Mouse (Mus musculus) midbrain, embryonic 14.5 days (tissue): ENCODE results near the gene S100a7a. TPM values are rescaled to one million over a fixed set of nuclear protein-coding genes. Genes with fewer than 3 reads are reported as not detected.

Experiments
- ATAC-seq: fragments of 200-750 bp; cut with Nextera tagmentation; 2 replicates; pipeline ENCODE4 v1.8.0; 2017; ENCODE audit warnings: moderate number of reproducible peaks, moderate library complexity; ENCODE audit not compliant: low FRiP score, low TSS enrichment
- DNase-seq: peaks from one replicate; pipeline ENCODE4 v3.0.0-alpha.2; 2015
- H3K27ac ChIP-seq: fragments of 300-500 bp; sonication (generic); replicated peaks from 2 replicates; pipeline ENCODE4 v1.5.1; 2014; ENCODE audit warnings: mild to moderate bottlenecking, low read depth, low read length, moderate library complexity
- H3K27me3 ChIP-seq: fragments of 300-500 bp; sonication (generic); 2 replicates; pipeline ENCODE4 v1.6.1; 2014; ENCODE audit warnings: low read length, control low read depth, mixed read lengths; ENCODE audit not compliant: control insufficient read depth, insufficient read depth
- H3K36me3 ChIP-seq: fragments of 300-500 bp; sonication (generic); 2 replicates; pipeline ENCODE4 v1.6.1; 2014; ENCODE audit warnings: low read length, control low read depth; ENCODE audit not compliant: control insufficient read depth, insufficient read depth
- H3K4me1 ChIP-seq: fragments of 300-500 bp; sonication (generic); 2 replicates; pipeline ENCODE4 v1.6.1; 2014; ENCODE audit warnings: mild to moderate bottlenecking, antibody characterized with exemption, low read length, control low read depth; ENCODE audit not compliant: control insufficient read depth, insufficient read depth
- H3K4me2 ChIP-seq: fragments of 300-500 bp; sonication (generic); 2 replicates; pipeline ENCODE4 v1.6.1; 2014; ENCODE audit warnings: mild to moderate bottlenecking, low read length, moderate library complexity
- H3K4me3 ChIP-seq: fragments of 300-500 bp; sonication (generic); replicated peaks from 2 replicates; pipeline ENCODE4 v1.5.1; 2014; ENCODE audit warnings: low read depth, low read length
- H3K9ac ChIP-seq: fragments of 300-500 bp; sonication (generic); replicated peaks from 2 replicates; pipeline ENCODE4 v1.6.1; 2014; ENCODE audit warnings: mild to moderate bottlenecking, low read length, moderate library complexity
- H3K9me3 ChIP-seq: fragments of 300-500 bp; sonication (generic); 2 replicates; pipeline ENCODE4 v1.6.1; 2016; ENCODE audit warnings: low read length, control low read depth, mixed read lengths; ENCODE audit not compliant: control insufficient read depth
- WGBS: fragments of 180-500 bp; shearing (Covaris S2); extraction: QIAGEN DNeasy Blood & Tissue Kit; methylation state at CpG from one replicate; pipeline ENCODE4 v1.1.7; 2014; 5-methylcytosine and 5-hydroxymethylcytosine counted together
- polyA plus RNA-seq: library from polyadenylated mRNA; unstranded; fragments of >200 nt; fragmentation: Nextera tagmentation; extraction: Ambion mirVana; gene quantifications from 2 replicates; pipeline ENCODE4 v1.2.1, GENCODE M21; 2014

Gene S100a7a
- polyA plus RNA-seq, 1 experiment from 2014 or later = not detected

GRCm38 (mm10) chr3:90621552-90621951 lies 32.3 kb upstream of the S100a7a start:
- Histone ChIP-seq H3K4me1 (peaks cover 13% of the 10 kb centered on the region), H3K27ac (no peak overlapping the region), H3K27me3 (no peaks in the 10 kb centered on the region), H3K4me2 (no peak overlapping the region), H3K9me3 (no peaks in the 10 kb centered on the region; the same call in 1 of the 2 replicates), H3K9ac (no peak overlapping the region), H3K36me3 (no peaks in the 10 kb centered on the region), H3K4me3 (no peak overlapping the region)
- ATAC-seq (no peak), DNase-seq (no peak)
- WGBS = 55% methylated on average over 7 of the region's 7 CpGs

DNA sequence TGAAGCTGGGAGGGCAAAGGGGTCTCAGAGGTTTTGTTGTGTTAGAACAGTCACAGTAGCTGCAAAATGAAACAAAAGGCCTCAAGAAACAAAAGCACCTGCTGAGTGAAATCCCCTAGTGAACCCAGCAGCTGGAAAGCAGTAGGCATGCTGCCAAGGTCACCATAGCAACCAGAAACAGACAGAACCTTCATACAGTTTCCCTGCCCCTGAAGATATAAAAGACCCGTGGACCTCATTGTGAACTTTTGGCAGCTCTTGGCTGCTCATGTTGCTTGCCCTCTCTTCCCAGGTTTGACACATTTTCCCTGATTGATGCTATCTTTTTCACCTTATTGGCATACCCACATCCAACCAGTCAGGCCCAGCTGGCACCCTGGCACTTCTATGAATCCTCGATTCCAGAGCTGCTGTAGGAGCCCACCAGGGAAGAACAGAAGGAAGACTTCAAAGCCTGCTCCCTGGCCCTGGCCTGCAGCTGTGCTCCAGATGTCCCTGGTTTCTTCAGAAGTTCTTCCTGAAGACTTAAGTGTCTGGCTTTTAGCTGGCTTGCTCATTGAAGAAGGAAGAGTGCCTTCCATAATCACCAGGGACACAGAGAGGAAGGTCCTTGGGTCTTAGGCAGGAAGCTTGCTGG lies 30.3 kb upstream of the S100a7a start:
- no peaks in the 10 kb centered on the region for H3K36me3 ChIP-seq
- H3K27ac ChIP-seq = peak overlapping the region; percentile 52; the same call in 1 of the 2 replicates
- WGBS = 6% methylated on average over 2 of the region's 2 CpGs
- DNase-seq = peak; percentile 81
- no peak overlapping the region for H3K9ac ChIP-seq
- ATAC-seq = peak; percentile 76; the same call in 1 of the 2 replicates
- no peaks in the 10 kb centered on the region for H3K27me3 ChIP-seq
- H3K4me3 ChIP-seq = no peak overlapping the region
- H3K4me1 ChIP-seq = peaks cover 13% of the 10 kb centered on the region
- no peaks in the 10 kb centered on the region for H3K9me3 ChIP-seq
- H3K4me2 ChIP-seq = no peak overlapping the region

DNA sequence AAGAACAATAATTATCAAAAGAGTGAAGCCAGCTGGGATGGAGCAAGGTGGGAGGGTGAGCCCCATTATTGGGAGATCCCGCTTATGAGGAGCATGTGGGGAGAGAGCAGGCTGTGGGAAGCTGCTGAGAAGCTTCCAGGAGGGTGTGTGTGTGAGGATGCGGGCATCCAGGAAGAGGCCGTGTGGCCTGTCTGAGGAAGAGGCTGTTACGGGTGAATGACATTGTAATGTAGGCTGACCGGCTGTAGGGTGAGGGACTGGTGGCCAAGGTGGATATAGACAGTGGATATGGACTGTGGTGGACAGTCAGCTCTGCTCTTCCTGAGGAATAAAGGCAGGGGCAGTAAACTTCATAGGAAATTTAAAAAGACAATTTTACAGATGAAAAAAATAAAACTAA lies 28.3 kb upstream of the S100a7a start:
- WGBS = 80% methylated on average over 5 of the region's 5 CpGs
- H3K9ac ChIP-seq = no peak overlapping the region
- H3K4me1 ChIP-seq = peaks cover 13% of the 10 kb centered on the region
- H3K9me3 ChIP-seq = no peaks in the 10 kb centered on the region
- H3K27me3 ChIP-seq = no peaks in the 10 kb centered on the region
- no peaks in the 10 kb centered on the region for H3K36me3 ChIP-seq
- H3K4me3 ChIP-seq = no peak overlapping the region
- ATAC-seq (no peak), DNase-seq (no peak)
- H3K4me2 ChIP-seq = no peak overlapping the region
- no peak overlapping the region for H3K27ac ChIP-seq

- no peaks in the 10 kb centered on the region for H3K9me3 ChIP-seq
- DNase-seq = no peak
- ATAC-seq = no peak
- H3K9ac ChIP-seq = no peak overlapping the region
- H3K36me3 ChIP-seq = no peaks in the 10 kb centered on the region
- H3K27ac ChIP-seq = no peak overlapping the region
- H3K4me2 ChIP-seq = no peak overlapping the region
- H3K4me1 ChIP-seq = peaks cover 13% of the 10 kb centered on the region
- 81% methylated on average over 9 of the region's 9 CpGs for WGBS
- H3K4me3 ChIP-seq = no peak overlapping the region
- no peaks in the 10 kb centered on the region for H3K27me3 ChIP-seq
Measured at GRCm38 (mm10) chr3:90626266-90627021, 27.4 kb upstream of the S100a7a start.

DNA sequence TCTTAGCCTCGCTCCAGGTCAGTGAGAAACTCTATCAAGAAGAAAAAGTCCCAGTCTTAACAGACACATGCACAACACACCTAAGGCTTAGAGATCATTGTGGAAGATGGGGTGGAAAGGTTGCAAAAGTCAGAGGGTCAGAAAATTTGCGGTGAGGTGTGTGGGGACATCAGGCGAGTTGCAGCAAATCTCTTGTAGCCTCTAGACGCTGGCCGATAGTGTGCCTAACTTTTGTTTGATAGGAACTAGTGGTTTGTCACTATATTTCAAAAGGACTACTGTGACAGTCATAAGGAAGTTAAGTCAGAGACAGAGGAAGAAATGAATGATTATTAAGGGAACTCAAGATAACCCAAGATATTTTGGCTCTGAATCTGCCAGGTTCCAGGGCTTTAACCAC lies 26.5 kb upstream of the S100a7a start:
- Histone ChIP-seq H3K4me3 (no peak overlapping the region), H3K27me3 (no peaks in the 10 kb centered on the region), H3K9me3 (no peaks in the 10 kb centered on the region), H3K4me1 (peaks cover 13% of the 10 kb centered on the region), H3K27ac (no peak overlapping the region), H3K4me2 (no peak overlapping the region), H3K36me3 (no peaks in the 10 kb centered on the region), H3K9ac (no peak overlapping the region)
- 95% methylated on average over 5 of the region's 5 CpGs for WGBS
- ATAC-seq (no peak), DNase-seq (no peak)

DNA sequence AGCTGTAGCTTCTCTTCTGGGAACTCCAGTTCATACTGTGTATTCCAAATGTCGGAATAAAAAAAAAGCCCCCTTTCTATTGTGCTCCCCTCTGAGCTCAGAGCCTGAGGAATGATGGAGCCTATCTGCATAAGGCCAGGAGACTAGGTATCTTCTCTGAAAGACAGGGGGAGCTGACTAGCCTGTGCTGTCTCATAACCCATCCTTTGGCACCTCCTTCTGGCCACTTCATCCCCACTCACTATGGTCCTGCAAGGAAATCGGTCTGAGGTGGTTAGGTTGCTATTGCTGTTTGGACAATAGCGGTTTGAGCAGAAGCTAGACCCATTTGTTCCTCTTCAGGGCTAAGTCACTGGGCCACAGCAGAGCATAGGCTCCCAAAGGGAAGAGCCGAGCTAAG lies 26.0 kb upstream of the S100a7a start:
- H3K27ac ChIP-seq = no peak overlapping the region
- ATAC-seq (no peak), DNase-seq (peak; percentile 32)
- peaks cover 13% of the 10 kb centered on the region for H3K4me1 ChIP-seq
- H3K36me3 ChIP-seq = no peaks in the 10 kb centered on the region
- H3K4me3 ChIP-seq = no peak overlapping the region
- no peaks in the 10 kb centered on the region for H3K27me3 ChIP-seq
- no peak overlapping the region for H3K9ac ChIP-seq
- 57% methylated on average over 4 of the region's 4 CpGs for WGBS
- H3K4me2 ChIP-seq = no peak overlapping the region
- no peaks in the 10 kb centered on the region for H3K9me3 ChIP-seq

- no peak for ATAC-seq
- H3K4me2 ChIP-seq = no peak overlapping the region
- 0 out of 2 replicates have a peak, but pooled peaks cover under 1% of the 10 kb centered on the region for H3K4me1 ChIP-seq
- H3K4me3 ChIP-seq = no peak overlapping the region
- no peaks in the 10 kb centered on the region for H3K9me3 ChIP-seq
- no peaks in the 10 kb centered on the region for H3K27me3 ChIP-seq
- no peak overlapping the region for H3K27ac ChIP-seq
- 82% methylated on average over 2 of the region's 2 CpGs for WGBS
- no peak overlapping the region for H3K9ac ChIP-seq
- no peaks in the 10 kb centered on the region for H3K36me3 ChIP-seq
- DNase-seq = no peak
Measured at GRCm38 (mm10) chr3:90629298-90629697, 24.5 kb upstream of the S100a7a start.

GRCm38 (mm10) chr3:90631984-90632383 lies 21.8 kb upstream of the S100a7a start:
- no peak overlapping the region for H3K4me3 ChIP-seq
- no peak for ATAC-seq
- no peak overlapping the region for H3K4me2 ChIP-seq
- H3K4me1 ChIP-seq = no peaks in the 10 kb centered on the region
- no peaks in the 10 kb centered on the region for H3K27me3 ChIP-seq
- H3K9ac ChIP-seq = no peak overlapping the region
- H3K36me3 ChIP-seq = no peaks in the 10 kb centered on the region
- H3K27ac ChIP-seq = no peak overlapping the region
- H3K9me3 ChIP-seq = no peaks in the 10 kb centered on the region
- WGBS = 80% methylated on average over 2 of the region's 2 CpGs
- DNase-seq = no peak
